Mouse (Mus musculus) liver, embryonic 13.5 days (tissue): ENCODE measurements around the gene Pip5k1a. TPM values are rescaled to one million over a fixed set of nuclear protein-coding genes. Genes with fewer than 3 reads are reported as not detected.
"Not testable (repeated sequence)": the region's sequence is repeated elsewhere in the genome, so short reads cannot be mapped to it uniquely, and the experiment has no call there.

ENCODE experiments used
- ATAC-seq: fragments of 200-750 bp; cut with Nextera tagmentation; 2 replicates; pipeline ENCODE4 v1.8.0; 2017; ENCODE audit warnings: low read depth, mild to moderate bottlenecking, moderate number of reproducible peaks, moderate library complexity
- DNase-seq: peaks from one replicate; pipeline ENCODE4 v3.0.0; 2022
- H3K27ac ChIP-seq: fragments of 300-500 bp; sonication (generic); 2 replicates; pipeline ENCODE4 v1.5.1; 2015; ENCODE audit warnings: moderate library complexity, mild to moderate bottlenecking, inconsistent platforms
- H3K27me3 ChIP-seq: fragments of 300-500 bp; sonication (generic); 2 replicates; pipeline ENCODE4 v1.6.1; 2015; ENCODE audit warnings: mild to moderate bottlenecking, inconsistent platforms
- H3K36me3 ChIP-seq: fragments of 300-500 bp; sonication (generic); 2 replicates; pipeline ENCODE4 v1.6.1; 2015; ENCODE audit warnings: mild to moderate bottlenecking, inconsistent platforms
- H3K4me1 ChIP-seq: fragments of 300-500 bp; sonication (generic); replicated peaks from 2 replicates; pipeline ENCODE4 v1.6.1; 2015; ENCODE audit warnings: inconsistent platforms
- H3K4me2 ChIP-seq: fragments of 300-500 bp; sonication (generic); 2 replicates; pipeline ENCODE4 v1.6.1; 2015; ENCODE audit warnings: inconsistent platforms, mild to moderate bottlenecking, moderate library complexity
- H3K4me3 ChIP-seq: fragments of 300-500 bp; sonication (generic); replicated peaks from 2 replicates; pipeline ENCODE4 v1.5.1; 2015; ENCODE audit warnings: mild to moderate bottlenecking, inconsistent platforms
- H3K9ac ChIP-seq: fragments of 300-500 bp; sonication (generic); 2 replicates; pipeline ENCODE4 v1.6.1; 2015; ENCODE audit warnings: mild to moderate bottlenecking, inconsistent platforms
- H3K9me3 ChIP-seq: fragments of 300-500 bp; sonication (generic); replicated peaks from 2 replicates; pipeline ENCODE4 v1.6.1; 2016; ENCODE audit warnings: inconsistent platforms
- WGBS: fragments of 180-500 bp; shearing (Covaris S2); methylation state at CpG from one replicate; pipeline ENCODE4 v1.1.7; 2015; ENCODE audit not compliant: insufficient replicate concordance; 5-methylcytosine and 5-hydroxymethylcytosine counted together
- polyA plus RNA-seq: library from polyadenylated mRNA; unstranded; fragments of >200 nt; fragmentation: Nextera tagmentation; extraction: Ambion mirVana; gene quantifications from 2 replicates; pipeline ENCODE4 v1.2.1, GENCODE M21; 2015

The Pip5k1a gene
- polyA plus RNA-seq, 1 experiment from 2014 or later: 9.6 TPM

DNA sequence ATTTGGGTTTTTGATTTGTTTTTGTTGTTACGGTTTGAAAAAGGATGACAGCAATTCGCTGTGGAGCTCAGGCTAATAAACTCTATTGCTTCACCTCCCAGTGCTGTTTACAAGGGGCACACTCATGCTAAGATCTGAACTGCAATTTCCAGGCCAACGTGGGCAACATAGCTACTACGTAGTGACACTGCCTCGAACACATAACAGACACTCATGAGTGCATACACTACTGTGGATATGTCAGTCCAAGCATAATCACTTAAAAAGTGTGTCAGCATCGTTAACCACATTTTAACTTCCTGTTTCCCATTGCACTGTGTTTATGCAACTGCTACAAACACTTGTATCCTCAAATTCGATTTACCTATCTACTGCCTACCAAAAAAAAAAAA is 63.9 kb downstream of the Pip5k1a start:
- H3K4me2 ChIP-seq: peak overlapping the region; percentile 65
- WGBS: 8% methylated on average over 7 of the region's 7 CpGs
- no peaks in the 10 kb centered on the region for H3K9me3 ChIP-seq
- no peaks in the 10 kb centered on the region for H3K27me3 ChIP-seq
- peak overlapping the region; percentile 76 for H3K27ac ChIP-seq
- H3K9ac ChIP-seq: peak overlapping the region; percentile 91
- H3K4me3 ChIP-seq: peak overlapping the region; percentile 89
- ATAC-seq (peak; percentile 30), DNase-seq (no peak)
- peaks cover 22% of the 10 kb centered on the region for H3K36me3 ChIP-seq
- H3K4me1 ChIP-seq: peaks cover 67% of the 10 kb centered on the region

DNA sequence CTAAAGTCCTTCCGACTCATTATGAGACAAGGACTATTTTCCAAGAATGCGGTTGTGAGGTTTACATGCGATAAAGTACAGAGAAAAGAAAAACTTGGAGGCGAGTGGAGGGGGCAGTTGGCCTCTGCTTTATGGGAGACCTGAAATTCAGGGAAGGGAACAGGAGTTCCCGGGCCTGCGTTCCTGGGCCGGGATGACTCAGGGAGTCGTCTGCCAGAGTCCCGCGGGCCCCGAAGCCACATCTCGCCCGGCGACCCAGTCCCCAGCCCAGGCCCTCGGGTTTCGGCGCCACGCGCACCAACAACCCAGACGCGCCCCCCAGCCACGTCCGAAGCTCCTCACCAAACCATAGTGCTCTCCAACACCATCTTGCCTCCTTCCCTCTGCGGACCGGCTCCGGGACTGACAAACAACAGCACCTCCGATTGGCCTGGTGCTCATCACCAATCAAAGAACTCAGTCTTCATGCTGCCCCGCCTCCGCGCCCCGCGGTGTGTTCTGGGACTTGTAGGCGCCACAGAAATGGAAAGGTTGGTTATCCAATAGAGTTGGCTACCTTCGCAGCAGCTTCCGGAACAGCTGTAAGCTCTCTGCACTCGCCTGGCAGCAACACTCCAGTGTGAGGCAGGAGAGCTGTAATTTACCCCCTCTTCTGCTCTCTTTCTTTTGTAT is 64.4 kb downstream of the Pip5k1a start, which contains the start of gene Psmd4:
Gene Psmd4 (minus strand): TSS at position 449 of the 672 bp plus-strand sequence.
- ATAC-seq: peak; percentile 93
- under 1% methylated on average over 36 of the region's 36 CpGs for WGBS
- Histone ChIP-seq H3K4me3 (peak within 1 kb of the TSS; percentile 89), H3K4me1 (peaks cover 61% of the 10 kb centered on the region), H3K27ac (peak within 1 kb of the TSS; percentile 84), H3K27me3 (no peaks in the 10 kb centered on the region), H3K9ac (peak within 1 kb of the TSS; percentile 91), H3K36me3 (peaks cover 26% of the 10 kb centered on the region), H3K4me2 (peak within 1 kb of the TSS; percentile 84), H3K9me3 (no peaks in the 10 kb centered on the region)
- DNase-seq: peak; percentile 98

DNA sequence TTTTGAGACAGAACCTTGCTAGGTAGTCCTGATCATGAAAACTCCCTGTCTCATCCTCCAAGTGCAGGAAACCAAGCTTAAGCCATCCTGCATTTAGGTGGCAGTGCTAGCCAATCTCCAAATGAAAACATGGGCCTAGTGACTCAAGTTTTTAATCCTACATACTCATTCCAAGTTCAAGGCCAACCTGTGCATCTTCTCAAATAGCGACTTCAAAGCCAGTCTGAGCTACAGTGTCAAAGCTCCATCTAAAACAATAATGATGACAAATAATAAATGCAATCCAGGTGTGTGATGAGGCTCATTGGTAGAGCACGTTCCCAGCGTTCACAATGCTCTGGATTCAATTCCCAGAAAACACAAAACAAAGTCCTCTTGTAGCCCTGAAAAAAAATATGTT is 65.1 kb downstream of the Pip5k1a start:
- H3K27me3 ChIP-seq: no peaks in the 10 kb centered on the region
- peak overlapping the region; percentile 89 for H3K4me3 ChIP-seq
- peaks cover 32% of the 10 kb centered on the region for H3K36me3 ChIP-seq
- 6% methylated on average over 3 of the region's 3 CpGs for WGBS
- DNase-seq: no peak
- peak overlapping the region; percentile 91 for H3K9ac ChIP-seq
- peak overlapping the region; percentile 84 for H3K27ac ChIP-seq
- no peak for ATAC-seq
- H3K4me1 ChIP-seq: peaks cover 55% of the 10 kb centered on the region
- peak overlapping the region; percentile 84 for H3K4me2 ChIP-seq
- no peaks in the 10 kb centered on the region for H3K9me3 ChIP-seq

DNA sequence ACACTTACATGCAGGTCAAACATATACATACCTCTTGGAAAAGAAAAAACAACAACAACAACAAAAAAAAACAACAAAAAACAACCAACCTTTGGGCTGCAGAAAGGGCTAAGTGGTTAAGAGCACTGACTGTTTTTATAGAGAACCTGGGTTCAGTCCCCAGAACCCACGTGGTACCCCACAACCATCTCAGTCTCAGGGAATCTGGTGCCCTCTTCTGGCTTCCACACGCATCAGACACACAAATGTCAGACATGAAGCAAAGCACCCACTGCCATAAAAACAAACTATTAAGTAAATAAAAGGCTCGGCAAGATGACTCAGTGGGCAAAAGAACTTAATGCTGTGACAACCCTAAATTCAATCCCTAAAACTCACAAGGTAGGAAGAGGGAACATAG is 76.8 kb downstream of the Pip5k1a start:
- 57% methylated on average over 3 of the region's 3 CpGs for WGBS
- Histone ChIP-seq H3K4me3 (no peak overlapping the region), H3K27me3 (no peaks in the 10 kb centered on the region), H3K9ac (no peak overlapping the region), H3K27ac (no peak overlapping the region), H3K4me2 (no peak overlapping the region), H3K9me3 (no peaks in the 10 kb centered on the region), H3K4me1 (peaks cover 38% of the 10 kb centered on the region), H3K36me3 (peaks cover 60% of the 10 kb centered on the region)
- DNase-seq (no peak), ATAC-seq (no peak)

DNA sequence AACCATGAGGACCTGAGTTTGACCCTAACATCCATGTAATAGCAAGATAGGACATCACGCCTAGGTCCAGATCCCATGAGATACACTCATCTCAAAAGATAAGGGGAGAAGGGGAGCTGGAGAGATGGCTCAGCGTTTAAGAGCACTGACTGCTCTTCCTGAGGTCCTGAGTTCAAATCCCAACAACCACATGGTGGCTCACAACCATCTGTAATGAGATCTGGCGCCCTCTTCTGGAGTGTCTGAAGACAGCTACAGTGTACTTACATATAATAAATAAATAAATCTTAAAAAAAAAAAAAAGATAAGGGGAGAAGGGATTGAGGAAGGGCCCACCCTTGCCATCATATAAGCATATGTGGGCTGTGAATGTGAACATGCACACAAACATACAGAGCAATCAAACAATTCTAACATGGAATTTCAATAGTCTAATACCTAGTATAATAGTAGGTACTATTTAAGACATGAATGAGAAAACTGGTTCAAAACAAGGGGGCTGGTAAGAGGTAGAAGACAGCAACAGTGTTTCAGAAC is 77.4 kb downstream of the Pip5k1a start:
- H3K9ac ChIP-seq, H3K4me2 ChIP-seq, H3K9me3 ChIP-seq, ATAC-seq, H3K4me3 ChIP-seq, H3K27me3 ChIP-seq, DNase-seq, H3K27ac ChIP-seq: not testable (repeated sequence)
- Histone ChIP-seq H3K36me3 (peaks cover 54% of the 10 kb centered on the region), H3K4me1 (peaks cover 44% of the 10 kb centered on the region)
- 60% methylated on average over 3 of the region's 3 CpGs for WGBS

DNA sequence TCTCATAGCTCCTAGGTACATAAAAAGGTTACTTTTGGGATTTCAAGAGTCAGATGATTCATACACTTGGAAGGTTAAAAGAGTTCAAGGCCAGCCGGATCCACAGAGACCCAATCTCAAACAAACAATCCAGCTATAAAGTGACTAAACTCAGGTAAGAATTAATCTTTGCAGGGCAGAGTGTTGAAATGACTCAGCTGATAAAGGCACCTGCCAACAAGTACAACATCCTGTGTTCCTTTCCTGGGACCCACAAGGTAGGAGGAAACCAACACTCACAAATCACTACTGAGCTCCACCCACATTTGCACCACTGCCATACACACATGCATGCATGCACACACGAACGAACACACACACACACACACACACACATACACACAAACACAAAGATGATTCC is 78.1 kb downstream of the Pip5k1a start:
- 75% methylated on average over 3 of the region's 3 CpGs for WGBS
- 0 out of 2 replicates have a peak overlapping the region, but pooled peaks have one; percentile 41 for H3K27ac ChIP-seq
- no peak for DNase-seq
- H3K36me3 ChIP-seq: peaks cover 46% of the 10 kb centered on the region
- H3K9me3 ChIP-seq: no peaks in the 10 kb centered on the region
- peaks cover 48% of the 10 kb centered on the region for H3K4me1 ChIP-seq
- no peaks in the 10 kb centered on the region for H3K27me3 ChIP-seq
- H3K9ac ChIP-seq: no peak overlapping the region
- H3K4me3 ChIP-seq: no peak overlapping the region
- no peak overlapping the region for H3K4me2 ChIP-seq
- ATAC-seq: no peak

DNA sequence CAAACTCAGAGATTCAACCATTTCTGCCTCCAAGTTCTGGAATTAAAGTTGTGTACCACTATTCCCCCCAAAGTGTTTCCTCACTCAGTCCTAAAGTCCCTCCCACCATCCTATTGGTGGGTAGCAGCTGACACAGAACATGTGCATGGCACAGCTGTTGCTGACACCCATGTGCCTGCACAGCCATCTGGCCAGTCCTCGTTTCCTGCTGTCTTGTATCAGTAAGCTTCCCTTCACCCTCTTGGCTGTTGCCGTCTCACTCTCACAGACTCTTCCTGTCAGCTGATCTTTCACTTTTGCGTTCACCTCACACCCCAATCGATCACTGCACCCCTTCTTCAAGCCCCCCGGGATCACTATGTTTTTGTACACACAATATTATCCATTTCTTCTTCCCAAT is 79.0 kb downstream of the Pip5k1a start:
- Histone ChIP-seq H3K9me3 (no peaks in the 10 kb centered on the region), H3K4me3 (no peak overlapping the region), H3K27ac (peak overlapping the region; percentile 41; the same call in 1 of the 2 replicates), H3K36me3 (peaks cover 37% of the 10 kb centered on the region), H3K4me2 (no peak overlapping the region), H3K4me1 (peaks cover 48% of the 10 kb centered on the region), H3K27me3 (no peaks in the 10 kb centered on the region), H3K9ac (peak overlapping the region; percentile 45; the same call in 1 of the 2 replicates)
- WGBS: 26% methylated on average over 5 of the region's 5 CpGs
- no peak for DNase-seq
- 0 out of 2 replicates have a peak, but pooled peaks have one; percentile 37 for ATAC-seq

DNA sequence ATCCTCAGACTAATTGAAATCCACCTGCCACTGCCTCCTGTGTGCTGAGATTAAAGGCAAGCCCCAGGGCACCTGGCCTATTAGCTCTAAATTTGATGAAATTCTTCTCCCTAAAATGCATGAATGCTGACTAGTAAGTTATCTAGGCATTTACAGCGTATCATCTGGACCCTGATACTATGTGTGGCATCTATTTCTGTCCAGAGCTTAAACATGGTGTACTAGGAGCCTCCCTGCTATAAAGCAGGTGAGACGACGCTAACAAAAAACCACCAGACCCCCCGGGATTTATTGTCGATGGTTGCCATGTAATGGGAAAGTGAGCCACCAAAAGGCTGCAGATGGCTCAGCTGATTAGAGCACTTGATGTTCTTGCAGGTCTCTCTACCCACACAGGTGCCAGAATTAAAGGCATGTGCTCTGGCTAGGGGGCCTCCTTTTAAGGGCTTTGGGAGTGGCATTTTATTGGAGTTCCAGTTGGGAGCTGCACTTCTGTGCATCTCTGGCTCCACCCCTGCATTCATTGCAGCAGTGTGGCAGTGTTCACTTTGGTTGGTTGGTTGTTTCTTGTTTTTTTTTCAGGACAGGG is 79.6 kb downstream of the Pip5k1a start:
- Histone ChIP-seq H3K9me3 (no peaks in the 10 kb centered on the region), H3K9ac (no peak overlapping the region), H3K4me1 (peaks cover 48% of the 10 kb centered on the region), H3K27ac (no peak overlapping the region), H3K4me3 (no peak overlapping the region), H3K36me3 (peaks cover 32% of the 10 kb centered on the region), H3K27me3 (no peaks in the 10 kb centered on the region), H3K4me2 (no peak overlapping the region)
- no peak for ATAC-seq
- WGBS: 56% methylated on average over 5 of the region's 5 CpGs
- DNase-seq: no peak

DNA sequence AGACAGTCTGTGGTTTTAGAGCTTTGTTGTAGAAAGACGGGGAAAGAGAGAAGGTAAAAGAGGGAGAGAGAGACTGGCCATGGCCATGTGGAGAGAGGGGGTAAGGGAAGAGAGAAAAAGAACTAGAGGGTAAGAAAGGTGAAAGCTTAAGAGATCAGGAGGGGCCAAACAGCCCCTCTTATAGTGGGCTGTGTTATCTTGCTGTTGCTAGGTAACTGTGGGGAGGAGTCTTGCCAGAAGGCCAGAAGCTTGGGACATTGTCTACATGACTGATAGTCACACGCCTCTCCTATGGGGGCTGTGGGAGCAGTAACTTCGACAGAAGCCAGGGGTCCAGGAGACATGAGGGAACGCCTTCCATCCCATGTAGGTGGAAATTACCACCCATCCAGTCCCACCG is 81.5 kb downstream of the Pip5k1a start:
- Histone ChIP-seq H3K9me3 (no peaks in the 10 kb centered on the region), H3K27me3 (no peaks in the 10 kb centered on the region), H3K36me3 (peaks cover 17% of the 10 kb centered on the region), H3K9ac (peak overlapping the region; percentile 33; the same call in 1 of the 2 replicates), H3K4me2 (peak overlapping the region; percentile 32), H3K27ac (peak overlapping the region; percentile 43; the same call in 1 of the 2 replicates), H3K4me1 (peaks cover 50% of the 10 kb centered on the region), H3K4me3 (no peak overlapping the region)
- 28% methylated on average over 5 of the region's 5 CpGs for WGBS
- DNase-seq: no peak
- 0 out of 2 replicates have a peak, but pooled peaks have one; percentile 11 for ATAC-seq

DNA sequence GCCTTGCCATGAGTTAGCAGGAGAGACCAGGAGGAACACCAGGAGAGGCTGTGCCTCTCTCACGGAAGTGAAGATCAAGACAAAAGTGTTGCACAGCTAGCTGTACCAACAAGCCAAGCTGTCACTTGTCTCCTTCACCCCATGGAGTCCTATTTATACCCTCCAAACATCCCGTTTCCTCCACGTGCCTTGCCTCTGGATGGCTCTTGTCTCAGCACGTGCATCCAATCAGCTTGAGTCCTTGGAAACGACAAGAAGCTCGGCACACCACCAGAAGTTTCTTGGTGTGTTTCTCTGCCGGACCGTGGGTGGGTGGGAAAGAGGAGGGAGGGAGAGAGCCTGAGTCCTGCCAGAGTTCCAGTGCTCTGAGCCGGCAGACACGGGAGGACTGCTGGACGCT is 82.2 kb downstream of the Pip5k1a start:
- Histone ChIP-seq H3K36me3 (peaks cover 14% of the 10 kb centered on the region), H3K9me3 (no peaks in the 10 kb centered on the region), H3K9ac (peak overlapping the region; percentile 33; the same call in 1 of the 2 replicates), H3K4me1 (peaks cover 50% of the 10 kb centered on the region), H3K27me3 (no peaks in the 10 kb centered on the region), H3K4me2 (peak overlapping the region; percentile 32), H3K4me3 (no peak overlapping the region), H3K27ac (peak overlapping the region; percentile 43)
- 42% methylated on average over 11 of the region's 11 CpGs for WGBS
- ATAC-seq (0 out of 2 replicates have a peak, but pooled peaks have one; percentile 16), DNase-seq (no peak)

DNA sequence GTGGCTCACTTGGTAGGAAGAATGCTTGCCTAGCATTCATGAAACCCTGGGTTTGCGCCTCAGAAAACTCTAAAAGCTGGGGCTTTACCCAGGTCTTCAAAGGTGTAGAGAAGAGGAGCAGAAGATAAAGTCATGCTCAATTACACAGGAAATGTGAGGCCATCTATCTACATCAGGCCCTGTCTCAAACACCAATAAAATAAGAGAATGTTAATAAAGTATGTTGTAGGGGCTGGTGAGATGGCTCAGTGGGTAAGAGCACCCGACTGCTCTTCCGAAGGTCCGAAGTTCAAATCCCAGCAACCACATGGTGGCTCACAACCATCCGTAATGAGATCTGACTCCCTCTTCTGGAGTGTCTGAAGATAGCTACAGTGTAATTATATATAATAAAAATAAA is 85.8 kb downstream of the Pip5k1a start:
- peaks cover 39% of the 10 kb centered on the region for H3K4me1 ChIP-seq
- not testable (repeated sequence) for ATAC-seq, DNase-seq, H3K36me3 ChIP-seq, H3K27me3 ChIP-seq, H3K9ac ChIP-seq, H3K9me3 ChIP-seq, H3K4me3 ChIP-seq, H3K4me2 ChIP-seq, H3K27ac ChIP-seq
- WGBS: 86% methylated on average over 5 of the region's 5 CpGs
